Mouse (Mus musculus): ENCODE data around the gene Map7d3. TPM values are rescaled to one million over a fixed set of nuclear protein-coding genes. Genes with fewer than 3 reads are reported as not detected.

Map7d3 gene
- total RNA-seq, 2 experiments from 2014 or later = 3.1 to 10.3 TPM

Other genes starting within 250 kb of the Map7d3 start
- gene Mmgt1, start 224.3 kb downstream of the Map7d3 start, total RNA-seq (2015) = 27.2 and 27.8 TPM in 2 replicates
- 24.0 and 24.4 TPM in 2 replicates for gene Mmgt1, start 224.3 kb downstream of the Map7d3 start, total RNA-seq (2017)
- 8.8 and 9.5 TPM in 2 replicates for gene Slc9a6, start 212.6 kb downstream of the Map7d3 start, total RNA-seq (2015)
- gene Slc9a6, start 212.6 kb downstream of the Map7d3 start, total RNA-seq (2017) = 6.2 and 7.0 TPM in 2 replicates
- 0.34 and 0.72 TPM in 2 replicates for gene Fhl1, start 90.5 kb downstream of the Map7d3 start, total RNA-seq (2015)
- gene Fhl1, start 90.5 kb downstream of the Map7d3 start, total RNA-seq (2017) = 0.44 TPM in 1 of 2 replicates, not detected in the other
- gene Adgrg4, start 47.8 kb upstream of the Map7d3 start, total RNA-seq (2015) = 0.02 TPM in 1 of 2 replicates, not detected in the other
- 0.03 TPM in 1 of 2 replicates, not detected in the other for gene Adgrg4, start 47.8 kb upstream of the Map7d3 start, total RNA-seq (2017)
- gene Brs3, start 220.7 kb upstream of the Map7d3 start, total RNA-seq (2015) = not detected in 2 replicates
- not detected in 2 replicates for gene Brs3, start 220.7 kb upstream of the Map7d3 start, total RNA-seq (2017)
- 48.9 and 56.2 TPM in 2 replicates for gene Htatsf1, start 231.3 kb upstream of the Map7d3 start, total RNA-seq (2015)
- gene Htatsf1, start 231.3 kb upstream of the Map7d3 start, total RNA-seq (2017) = 73.3 and 81.0 TPM in 2 replicates